Mouse (Mus musculus): ENCODE data around the gene Polr2c. TPM values are rescaled to one million over a fixed set of nuclear protein-coding genes. Genes with fewer than 3 reads are reported as not detected.

Gene Polr2c
- total RNA-seq, 2 experiments from 2014 or later = 63.3 to 74.8 TPM

DNA sequence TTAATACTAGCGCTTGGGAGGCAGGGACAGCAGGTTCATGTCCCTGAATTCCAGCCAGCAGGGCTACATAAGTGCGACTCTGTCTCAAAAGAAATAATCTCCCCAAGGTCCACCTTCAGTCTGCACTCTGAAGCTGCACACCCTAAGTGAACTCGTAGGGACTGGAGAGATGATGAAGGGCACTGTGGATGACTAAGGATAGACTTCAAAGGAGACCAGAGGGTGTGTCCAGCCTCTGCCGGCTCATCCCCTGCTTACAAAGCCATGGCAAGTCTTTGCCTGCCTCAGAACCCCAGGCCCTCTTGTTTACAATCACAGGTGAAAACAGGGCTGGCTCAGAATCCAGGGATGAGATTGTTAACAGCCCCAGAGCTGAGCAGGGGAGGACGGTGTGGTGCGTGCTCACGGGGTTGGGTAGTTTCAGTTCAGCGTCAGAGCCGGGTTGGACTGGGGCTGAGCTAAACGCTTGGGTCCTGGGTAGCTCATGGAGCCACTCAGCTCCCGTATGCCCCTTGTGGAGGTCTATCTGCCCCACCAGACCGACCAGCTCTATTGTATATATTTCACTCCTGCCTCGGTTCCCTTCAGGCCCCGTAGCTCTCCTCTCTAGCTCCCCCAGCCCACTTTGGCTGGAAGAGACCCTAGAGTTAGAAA lies 31.3 kb downstream of the Polr2c start:
- no peak for DNase-seq

GRCm38 (mm10) chr8:94892917-94893316 lies 35.7 kb downstream of the Polr2c start:
- DNase-seq = no peak

GRCm38 (mm10) chr8:94899262-94899661 lies 42.0 kb downstream of the Polr2c start:
- DNase-seq = peak; percentile 45

GRCm38 (mm10) chr8:94900617-94901016 lies 43.4 kb downstream of the Polr2c start:
- peak; percentile 49 for DNase-seq

DNA sequence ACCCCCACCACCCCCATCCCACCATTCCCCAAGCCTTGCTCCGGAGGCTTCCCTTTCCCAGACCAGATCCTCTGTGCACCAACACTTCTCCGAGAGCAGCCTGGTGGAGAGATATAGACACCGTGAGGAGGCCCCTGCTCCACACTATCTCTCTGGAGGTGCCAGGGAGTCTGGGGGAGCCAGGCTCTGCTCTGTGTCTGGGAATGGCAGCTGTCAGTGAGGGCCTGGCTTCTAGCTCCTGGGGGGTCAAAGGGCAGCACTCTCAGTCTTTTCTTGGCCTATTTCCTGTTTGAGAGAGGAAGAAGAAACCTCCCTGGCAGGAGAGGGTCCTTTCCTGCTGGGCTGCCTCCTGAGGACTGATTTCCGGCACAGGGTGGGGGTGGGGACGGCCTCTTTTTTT lies 43.8 kb downstream of the Polr2c start:
- DNase-seq = no peak

GRCm38 (mm10) chr8:94903709-94904108 lies 46.5 kb downstream of the Polr2c start:
- no peak for DNase-seq

DNA sequence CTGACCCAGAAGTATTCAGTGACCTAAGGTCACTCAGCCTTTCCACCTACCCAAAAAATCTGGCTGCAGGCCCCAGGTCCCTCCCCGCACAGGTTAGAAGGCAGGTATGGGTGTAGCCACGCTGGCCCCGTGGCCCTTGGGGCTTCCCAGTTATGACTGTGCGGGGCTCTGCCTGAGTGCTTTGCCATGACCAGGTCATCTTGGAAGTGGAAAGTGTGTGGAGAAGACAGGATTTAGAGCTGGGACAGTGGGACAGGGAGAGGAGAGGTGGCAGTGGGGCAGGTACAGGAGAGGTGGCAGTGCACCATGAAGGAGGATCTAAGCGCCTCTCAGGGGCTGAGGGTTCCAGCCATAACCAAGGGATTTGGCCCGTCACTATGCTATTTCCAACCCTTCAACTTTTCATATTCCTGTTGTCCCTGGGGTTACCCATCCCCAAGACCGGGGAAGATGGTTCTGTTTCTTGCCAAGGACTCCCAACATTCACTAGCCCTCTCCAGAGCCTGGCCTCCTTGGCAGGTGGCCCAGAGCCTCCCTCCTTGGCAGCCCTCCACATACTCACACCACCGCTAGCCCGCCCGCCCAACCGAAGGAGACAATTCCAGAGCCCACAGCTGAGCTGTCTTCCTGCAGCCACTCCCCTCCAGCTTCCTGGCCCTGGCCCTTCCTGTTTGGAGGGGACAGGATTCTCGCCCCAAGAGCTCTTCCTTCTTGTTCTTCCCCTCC lies 47.4 kb downstream of the Polr2c start:
- peak; percentile 97 for DNase-seq

GRCm38 (mm10) chr8:94907591-94908300 lies 50.5 kb downstream of the Polr2c start:
- DNase-seq = no peak

- peak; percentile 91 for DNase-seq
These were observed 51.6 kb downstream of the Polr2c start for GRCm38 (mm10) chr8:94908847-94909246.

DNA sequence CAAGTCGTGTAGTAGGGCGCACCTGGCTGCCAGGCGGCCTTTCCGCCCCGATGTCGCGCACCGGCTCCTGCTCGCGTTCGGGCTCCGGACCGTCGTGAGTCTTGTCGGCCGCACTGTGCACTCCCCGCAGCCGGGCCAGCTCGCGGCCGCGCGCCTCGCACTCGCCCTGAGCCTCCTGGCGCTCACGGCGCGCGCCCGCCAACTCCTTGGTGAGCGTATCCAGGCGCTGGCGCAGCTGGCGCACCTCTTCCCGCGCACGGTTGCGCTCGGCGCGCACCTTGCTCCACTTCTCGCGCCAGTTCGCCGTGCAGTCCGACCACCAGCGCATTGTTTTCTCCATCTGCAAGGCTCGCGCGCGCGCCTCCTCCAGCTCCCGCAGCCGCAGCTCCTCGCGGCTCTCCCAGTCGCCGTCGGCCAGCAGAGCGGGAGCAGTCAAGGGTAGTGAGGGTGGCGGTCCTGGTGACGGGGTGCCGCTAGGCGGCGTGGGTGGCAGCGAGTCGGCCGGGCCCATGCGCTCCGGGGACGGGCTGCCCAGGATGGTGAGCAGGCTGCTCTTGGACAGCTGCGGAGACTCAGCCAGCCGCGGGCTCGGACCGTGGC lies 55.9 kb downstream of the Polr2c start:
- peak; percentile 81 for DNase-seq

- no peak for DNase-seq
These were observed 57.0 kb downstream of the Polr2c start for GRCm38 (mm10) chr8:94914256-94914655.

DNA sequence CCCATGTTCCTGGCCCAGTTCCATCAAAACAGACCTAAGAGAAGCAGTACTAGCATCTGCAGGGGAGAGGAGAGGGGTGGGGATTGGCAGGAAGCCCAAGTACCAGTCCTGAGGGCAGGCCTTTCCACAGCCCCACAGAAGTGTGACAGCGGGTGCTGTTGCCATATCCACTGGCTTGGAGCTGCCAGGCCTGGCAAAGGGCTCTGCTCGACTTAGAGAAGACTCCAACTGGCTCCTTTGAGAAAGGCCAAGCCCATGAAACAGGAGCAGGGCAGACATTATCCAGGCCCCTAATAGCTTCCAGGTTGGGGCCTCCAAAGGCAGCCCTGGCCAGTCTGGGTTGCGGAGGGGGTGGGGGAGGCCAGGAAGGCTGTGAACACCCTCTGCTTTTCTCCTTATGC lies 57.5 kb downstream of the Polr2c start:
- DNase-seq = peak; percentile 68

DNA sequence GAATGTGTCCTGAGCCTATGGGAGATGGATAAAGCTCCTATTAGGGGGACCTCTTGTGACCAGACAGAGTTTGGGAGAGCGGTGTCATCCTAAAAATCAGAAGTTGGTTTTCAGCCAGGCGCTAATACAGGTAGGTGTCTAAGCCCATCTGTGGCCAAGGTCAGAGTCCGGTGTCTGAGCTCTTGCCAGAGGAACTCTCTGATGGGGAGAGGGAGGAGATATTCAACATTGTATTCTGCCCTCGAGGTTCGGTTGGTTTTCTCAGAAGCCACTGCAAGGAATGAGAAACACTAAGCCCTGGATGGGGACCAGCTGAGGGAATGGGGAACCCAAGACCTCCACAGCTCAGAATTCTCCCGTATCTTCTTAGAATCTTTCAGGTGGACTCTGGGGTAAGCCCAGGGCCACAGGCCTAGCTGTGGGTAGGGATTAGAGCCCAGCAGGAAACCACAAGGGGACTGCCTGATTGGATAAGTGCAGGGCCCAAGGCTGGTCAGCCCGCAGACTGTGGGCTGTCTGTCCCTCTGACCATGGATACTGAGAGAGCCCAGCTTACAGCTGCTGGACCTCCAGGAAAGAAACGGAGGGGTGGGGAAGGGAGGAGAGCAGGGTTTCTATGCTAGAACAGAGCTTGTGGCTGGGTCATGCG lies 59.2 kb downstream of the Polr2c start:
- no peak for DNase-seq

- DNase-seq = no peak
These were observed 59.7 kb downstream of the Polr2c start for GRCm38 (mm10) chr8:94916960-94917324.

GRCm38 (mm10) chr8:94917352-94917751 lies 60.1 kb downstream of the Polr2c start:
- peak; percentile 98 for DNase-seq

DNA sequence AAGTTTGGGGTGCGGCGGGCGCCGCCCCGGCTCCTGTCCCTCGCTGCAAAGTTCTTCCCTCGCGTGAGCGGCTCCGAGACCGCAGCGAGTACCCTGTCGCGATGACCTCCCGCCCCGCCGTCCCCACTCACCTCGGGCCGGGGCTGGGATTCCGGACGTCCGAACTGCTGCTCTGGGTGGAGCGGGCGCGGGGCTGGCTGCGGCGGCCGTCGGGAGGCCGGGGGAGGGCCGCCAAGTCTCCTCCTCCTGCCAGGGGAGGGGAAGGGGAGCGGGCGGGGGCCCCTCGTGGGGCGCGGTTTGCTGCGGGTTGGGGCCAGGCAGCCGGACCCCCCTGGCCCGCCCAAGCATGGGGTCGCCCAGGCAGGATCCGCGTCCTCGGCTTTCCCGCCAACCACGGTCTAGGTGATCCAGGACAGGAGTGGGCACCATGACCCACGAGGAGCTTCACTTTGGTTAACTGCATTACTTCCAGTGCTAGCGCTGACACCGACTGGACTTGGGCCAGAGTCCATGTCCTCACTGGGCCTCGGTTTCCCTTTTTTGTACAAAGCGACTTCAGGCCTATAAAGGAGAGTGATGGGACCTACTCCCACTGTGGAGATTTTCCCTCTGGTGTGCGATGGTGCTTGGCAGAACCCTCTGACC lies 60.7 kb downstream of the Polr2c start, which contains the start of gene Ccdc102a:
Gene Ccdc102a (minus strand): TSS at position 248 of the 645 bp plus-strand sequence.
- DNase-seq = peak; percentile 79

DNA sequence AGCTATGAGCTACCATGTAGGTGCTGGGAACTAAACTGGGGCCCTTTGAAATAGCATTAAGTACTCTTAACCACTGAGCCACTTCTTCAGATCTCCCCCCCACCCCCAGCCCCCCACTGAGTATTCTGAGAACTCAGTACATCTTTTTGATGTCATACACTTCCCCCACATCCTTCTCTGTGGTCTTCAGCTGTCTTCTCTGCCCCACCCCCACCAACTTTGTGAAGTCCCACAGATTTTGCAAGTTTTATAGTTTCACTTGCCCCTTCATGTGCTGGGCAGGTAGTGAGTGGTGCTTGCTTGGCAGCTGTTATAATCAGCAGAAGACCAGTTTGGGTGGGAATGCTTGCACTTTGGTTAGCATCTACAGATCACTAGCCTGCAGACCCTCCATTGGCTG lies 62.0 kb downstream of the Polr2c start:
- no peak for DNase-seq

GRCm38 (mm10) chr8:94922176-94922575 lies 64.9 kb downstream of the Polr2c start:
- no peak for DNase-seq

- DNase-seq = peak; percentile 35
These were observed 65.4 kb downstream of the Polr2c start for GRCm38 (mm10) chr8:94922602-94923001.

Data from heart, postnatal 4 days (tissue).